ENCODE assay signal across 19 mouse cellular contexts in the genomic region with DNA sequence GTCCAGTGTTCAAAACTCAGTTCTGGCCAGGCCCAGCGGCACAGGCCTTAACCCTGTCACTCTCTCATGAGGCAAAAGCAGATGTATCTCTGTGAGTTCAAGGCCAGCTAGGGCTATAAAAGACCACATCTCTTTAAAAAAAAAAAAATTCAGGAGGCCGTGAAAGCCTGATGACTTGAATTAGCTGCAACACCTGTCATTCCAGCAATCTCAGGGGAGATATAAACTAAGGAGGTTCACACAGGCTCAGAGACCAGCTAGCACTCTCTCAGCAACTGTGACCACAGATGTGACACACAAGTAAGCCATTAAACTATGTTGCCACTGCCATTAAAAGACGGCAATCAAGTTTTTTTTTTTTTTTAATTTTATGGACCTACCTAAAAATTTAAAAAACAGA. TPM values are rescaled to one million over a fixed set of nuclear protein-coding genes. Genes with fewer than 3 reads are reported as not detected.
"Had no signal": no experiment of that assay in that cellular context is flagged by ENCODE, and none has a peak within 500 bp of the region (broad histone marks: within the 10 kb centered on the region; RNA-seq: fewer than 3 reads in every experiment).

No protein-coding gene starts in this region.

- H3K36me3 ChIP-seq: liver, embryonic 15.5 days; midbrain, embryonic 15.5 days; neural tube, embryonic 15.5 days had no signal

- H3K4me3 ChIP-seq: liver, embryonic 15.5 days; midbrain, embryonic 13.5 days; midbrain, embryonic 15.5 days; neural tube, embryonic 13.5 days; neural tube, embryonic 15.5 days; stomach, embryonic 15.5 days had no signal

- H3K4me1 ChIP-seq: liver, embryonic 15.5 days; stomach, embryonic 15.5 days had no signal

- ATAC-seq: midbrain, embryonic 13.5 days; midbrain, embryonic 15.5 days had no signal

- H3K27ac ChIP-seq: liver, embryonic 15.5 days; midbrain, embryonic 13.5 days; midbrain, embryonic 15.5 days; neural tube, embryonic 15.5 days; stomach, embryonic 15.5 days; stomach, postnatal 0 days had no signal

- H3K9me3 ChIP-seq: liver, embryonic 15.5 days; midbrain, embryonic 13.5 days; midbrain, embryonic 15.5 days; neural tube, embryonic 13.5 days; neural tube, embryonic 15.5 days; stomach, embryonic 15.5 days had no signal

- H3K9ac ChIP-seq: liver, embryonic 15.5 days; lung, embryonic 14.5 days; midbrain, embryonic 13.5 days; midbrain, embryonic 15.5 days; neural tube, embryonic 13.5 days; neural tube, embryonic 15.5 days; stomach, embryonic 15.5 days had no signal

- H3K27me3 ChIP-seq: liver, embryonic 15.5 days; midbrain, embryonic 13.5 days; midbrain, embryonic 15.5 days; neural tube, embryonic 13.5 days; neural tube, embryonic 15.5 days; stomach, embryonic 15.5 days had no signal

- DNase-seq: lung, adult 18-20 months; lung, postnatal 4 days; retina, postnatal 1 day; right cerebral cortex, adult 18-20 months; right cerebral cortex, postnatal 25 days; right cerebral cortex, postnatal 4 days; thymus, adult 2 months; thymus, postnatal 25 days; thymus, postnatal 4 days had no signal

- H3K4me2 ChIP-seq: liver, embryonic 15.5 days; lung, embryonic 14.5 days; midbrain, embryonic 11.5 days; midbrain, embryonic 13.5 days; midbrain, embryonic 15.5 days; neural tube, embryonic 13.5 days; neural tube, embryonic 15.5 days; stomach, embryonic 15.5 days had no signal

RNA-seq across cellular contexts. Expression of gene Enah, which starts 56.0 kb away (rescaled TPM):
- total RNA-seq: monocyte, adult 5-6 weeks had no signal
